Mouse (Mus musculus): ENCODE measurements around the gene Gm28729.
A peak's percentile ranks its signal among the peaks of the same experiment; 100 is the strongest.
"Not testable (repeated sequence)": the region's sequence is repeated elsewhere in the genome, so short reads cannot be mapped to it uniquely, and the experiment has no call there.

Gene Gm28729

GRCm38 (mm10) chr9:96523148-96523547 is 1.9 kb downstream of the Gm28729 start:
- no peak for ATAC-seq (ENCODE audit: insufficient number of reproducible peaks, low FRiP score, low TSS enrichment)

- ATAC-seq (ENCODE audit: insufficient number of reproducible peaks, low FRiP score, low TSS enrichment), result not testable (repeated sequence)
Observed at GRCm38 (mm10) chr9:96521574-96521973, 3.5 kb downstream of the Gm28729 start.

- ATAC-seq (ENCODE audit: insufficient number of reproducible peaks, low FRiP score, low TSS enrichment), result no peak
Observed at GRCm38 (mm10) chr9:96517429-96517828, 7.6 kb downstream of the Gm28729 start.

GRCm38 (mm10) chr9:96516806-96517205 is 8.3 kb downstream of the Gm28729 start:
- no peak for ATAC-seq (ENCODE audit: insufficient number of reproducible peaks, low FRiP score, low TSS enrichment)

GRCm38 (mm10) chr9:96515737-96516136 is 9.3 kb downstream of the Gm28729 start:
- no peak for ATAC-seq (ENCODE audit: insufficient number of reproducible peaks, low FRiP score, low TSS enrichment)

GRCm38 (mm10) chr9:96514278-96514677 is 10.8 kb downstream of the Gm28729 start:
- ATAC-seq (ENCODE audit: insufficient number of reproducible peaks, low FRiP score, low TSS enrichment), result no peak

GRCm38 (mm10) chr9:96506011-96506498 is 19.0 kb downstream of the Gm28729 start:
- ATAC-seq (ENCODE audit: insufficient number of reproducible peaks, low FRiP score, low TSS enrichment), result no peak

- ATAC-seq (ENCODE audit: insufficient number of reproducible peaks, low FRiP score, low TSS enrichment), result no peak
Observed at GRCm38 (mm10) chr9:96505156-96505555, 19.9 kb downstream of the Gm28729 start.

GRCm38 (mm10) chr9:96504116-96504895 is 20.8 kb downstream of the Gm28729 start:
- ATAC-seq (ENCODE audit: insufficient number of reproducible peaks, low FRiP score, low TSS enrichment), result no peak

GRCm38 (mm10) chr9:96502856-96503610 is 22.0 kb downstream of the Gm28729 start:
- ATAC-seq (ENCODE audit: insufficient number of reproducible peaks, low FRiP score, low TSS enrichment), result 0 out of 2 replicates have a peak, but pooled peaks have one; percentile 6

- ATAC-seq (ENCODE audit: insufficient number of reproducible peaks, low FRiP score, low TSS enrichment), result no peak
Observed at GRCm38 (mm10) chr9:96501217-96501616, 23.8 kb downstream of the Gm28729 start.

GRCm38 (mm10) chr9:96493212-96493611 is 31.9 kb downstream of the Gm28729 start:
- ATAC-seq (ENCODE audit: insufficient number of reproducible peaks, low FRiP score, low TSS enrichment), result no peak

GRCm38 (mm10) chr9:96491810-96492209 is 33.3 kb downstream of the Gm28729 start:
- no peak for ATAC-seq (ENCODE audit: insufficient number of reproducible peaks, low FRiP score, low TSS enrichment)

GRCm38 (mm10) chr9:96487869-96488268 is 37.2 kb downstream of the Gm28729 start:
- ATAC-seq (ENCODE audit: insufficient number of reproducible peaks, low FRiP score, low TSS enrichment), result not testable (repeated sequence)

GRCm38 (mm10) chr9:96483648-96484047 is 41.4 kb downstream of the Gm28729 start:
- ATAC-seq (ENCODE audit: insufficient number of reproducible peaks, low FRiP score, low TSS enrichment), result no peak

- ATAC-seq (ENCODE audit: insufficient number of reproducible peaks, low FRiP score, low TSS enrichment), result no peak
Observed at GRCm38 (mm10) chr9:96483028-96483427, 42.0 kb downstream of the Gm28729 start.

- peak; percentile 97 for ATAC-seq (ENCODE audit: insufficient number of reproducible peaks, low FRiP score, low TSS enrichment)
Observed at GRCm38 (mm10) chr9:96478071-96478888, 46.8 kb downstream of the Gm28729 start, which contains the start of gene Rnf7. Gene Rnf7, minus strand, starts transcription at chr9:96478675.

- no peak for ATAC-seq (ENCODE audit: insufficient number of reproducible peaks, low FRiP score, low TSS enrichment)
Observed at GRCm38 (mm10) chr9:96472356-96472755, 52.7 kb downstream of the Gm28729 start.

GRCm38 (mm10) chr9:96471681-96472080 is 53.4 kb downstream of the Gm28729 start:
- ATAC-seq (ENCODE audit: insufficient number of reproducible peaks, low FRiP score, low TSS enrichment), result not testable (repeated sequence)

GRCm38 (mm10) chr9:96470266-96470974 is 54.6 kb downstream of the Gm28729 start:
- no peak for ATAC-seq (ENCODE audit: insufficient number of reproducible peaks, low FRiP score, low TSS enrichment)
